In the genomic region with DNA sequence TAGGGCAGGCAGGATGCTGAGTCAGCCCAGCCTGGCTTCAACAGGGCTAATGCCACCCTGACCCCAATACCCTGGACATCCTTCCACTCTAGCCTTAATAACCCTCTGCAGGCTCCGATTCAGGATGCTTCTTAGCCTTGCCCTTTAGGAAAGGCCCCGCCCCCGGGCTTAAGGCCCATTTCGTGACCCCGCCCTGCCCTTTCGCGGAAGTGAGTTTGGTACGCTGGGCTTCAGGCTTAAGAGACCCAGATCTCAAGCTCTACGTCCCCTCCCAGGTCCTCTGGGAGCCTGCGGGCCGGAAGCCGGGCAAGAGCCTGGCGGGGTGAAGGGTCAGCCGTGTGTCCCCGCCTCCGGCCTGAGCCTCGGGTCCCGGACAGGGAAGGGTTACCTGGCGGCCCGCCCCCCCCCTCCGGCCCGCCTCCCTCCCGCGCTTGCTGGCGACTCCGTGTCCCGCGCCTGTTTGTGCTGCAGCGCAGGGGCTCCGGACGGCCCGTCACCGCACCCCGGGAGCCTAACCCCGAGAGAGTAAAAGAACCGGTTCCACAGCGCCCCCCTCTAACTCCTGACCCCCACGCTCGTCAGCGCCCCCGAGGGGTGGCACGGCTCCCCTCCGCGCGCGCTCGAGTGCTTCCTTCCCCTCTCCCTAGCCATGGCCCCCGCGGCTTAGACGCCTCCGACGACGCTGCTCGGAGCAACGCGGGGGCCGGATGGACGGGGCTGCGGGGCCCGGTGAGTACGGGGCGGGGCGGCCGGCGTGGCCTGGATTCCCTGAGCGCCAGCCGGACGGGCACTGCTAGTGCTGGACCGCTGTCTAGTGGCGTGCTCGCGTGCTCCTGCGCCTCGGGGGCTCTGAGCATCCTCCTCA, we compare ENCODE assay signal across 8 mouse cellular contexts. TPM values are rescaled to one million over a fixed set of nuclear protein-coding genes. Genes with fewer than 3 reads are reported as not detected.
DNase-seq lines count a peak whose midpoint lies in the region; ATAC-seq and TF ChIP-seq lines count a peak whose summit lies in the region.

A gene (minus strand): TSS at position 133 of the 865 bp plus-strand sequence.
A gene (plus strand): TSS at position 329 of the 865 bp plus-strand sequence.

- H3K9me3 ChIP-seq in embryonic facial prominence, embryonic 12.5 days = no peaks in the 10 kb centered on the region
- no peaks in the 10 kb centered on the region for H3K9me3 ChIP-seq in liver, embryonic 15.5 days (replicated peaks)

- TF ChIP-seq POLR2A in testis, adult 2 months (IDR thresholded peaks at IDR 0.05; ENCODE audit: control insufficient read depth, low read depth, low read length) = peak; percentile 15; the same call in 1 of the 2 replicates

- WGBS in embryonic facial prominence, embryonic 12.5 days = 1% methylated on average over 71 of the region's 74 CpGs
- under 1% methylated on average over 73 of the region's 74 CpGs for WGBS in liver, embryonic 15.5 days (ENCODE audit: insufficient replicate concordance)

- peaks cover 14% of the 10 kb centered on the region for H3K36me3 ChIP-seq in C2C12 (ENCODE audit: control insufficient read depth, insufficient read depth)
- H3K36me3 ChIP-seq in embryonic facial prominence, embryonic 12.5 days = peaks cover 30% of the 10 kb centered on the region
- H3K36me3 ChIP-seq in liver, embryonic 15.5 days (replicated peaks) = peaks cover 54% of the 10 kb centered on the region
- H3K36me3 ChIP-seq in testis, adult 2 months (ENCODE audit: control insufficient read depth, insufficient read depth, low read length) = no peaks in the 10 kb centered on the region

- DNase-seq in adrenal gland, postnatal 25 days = peak; percentile 90
- peak; percentile 95 for DNase-seq in heart, adult 8-10 months (ENCODE audit: low spot score)
- DNase-seq in kidney, adult 8-10 months = peak; percentile 91 to 94
- peak; percentile 75 for DNase-seq in neural tube, embryonic 10.5 days (ENCODE audit: extremely low spot score, low spot score)

- H3K4me2 ChIP-seq in embryonic facial prominence, embryonic 12.5 days (replicated peaks) = peak within 1 kb of the TSS; percentile 81
- H3K4me2 ChIP-seq in liver, embryonic 15.5 days = peak within 1 kb of the TSS; percentile 99

- peak within 1 kb of the TSS; percentile 73 for H3ac ChIP-seq in C2C12 (ENCODE audit: control insufficient read depth, insufficient read length, low read depth)

- ATAC-seq in embryonic facial prominence, embryonic 12.5 days (ENCODE audit: insufficient number of reproducible peaks, insufficient read depth, low FRiP score, low TSS enrichment) = peak; percentile 72
- ATAC-seq in liver, embryonic 15.5 days (ENCODE audit: insufficient read depth) = peak; percentile 74

- H3K79me2 ChIP-seq in C2C12 (ENCODE audit: control insufficient read depth, insufficient read depth) = peaks cover 19% of the 10 kb centered on the region

- peak within 1 kb of the TSS; percentile 77 for H3K27ac ChIP-seq in embryonic facial prominence, embryonic 12.5 days
- peak within 1 kb of the TSS; percentile 92 for H3K27ac ChIP-seq in liver, embryonic 15.5 days (replicated peaks)
- peak within 1 kb of the TSS; percentile 21; the same call in 1 of the 2 replicates for H3K27ac ChIP-seq in testis, adult 2 months (ENCODE audit: control insufficient read depth, insufficient read depth, low read depth, low read length)

- H3K4me3 ChIP-seq in C2C12 (ENCODE audit: insufficient read depth, poor library complexity, severe bottlenecking) = peak within 1 kb of the TSS; percentile 59
- H3K4me3 ChIP-seq in embryonic facial prominence, embryonic 12.5 days = peak within 1 kb of the TSS; percentile 70
- peak within 1 kb of the TSS; percentile 89 for H3K4me3 ChIP-seq in liver, embryonic 15.5 days (replicated peaks)
- peak within 1 kb of the TSS; percentile 76 for H3K4me3 ChIP-seq in testis, adult 2 months (ENCODE audit: control insufficient read depth, low read depth, low read length)

- peaks cover 10% of the 10 kb centered on the region for H3K79me3 ChIP-seq in C2C12 (ENCODE audit: low read depth)

- peak within 1 kb of the TSS; percentile 88 for H3K9ac ChIP-seq in embryonic facial prominence, embryonic 12.5 days
- peak within 1 kb of the TSS; percentile 86 for H3K9ac ChIP-seq in liver, embryonic 15.5 days

- peaks cover 9% of the 10 kb centered on the region; the same call in 1 of the 2 replicates for H3K4me1 ChIP-seq in embryonic facial prominence, embryonic 12.5 days
- H3K4me1 ChIP-seq in liver, embryonic 15.5 days (replicated peaks) = peaks cover 58% of the 10 kb centered on the region
- peaks cover 15% of the 10 kb centered on the region for H3K4me1 ChIP-seq in testis, adult 2 months (ENCODE audit: control insufficient read depth, insufficient read depth, low read length)

- peak; percentile 66 for TF ChIP-seq CTCF in C2C12 (IDR thresholded peaks at IDR 0.05; ENCODE audit: control insufficient read depth, insufficient read depth, insufficient read length)
- no peak for TF ChIP-seq CTCF in testis, adult 2 months (IDR thresholded peaks at IDR 0.05; ENCODE audit: control insufficient read depth, insufficient read depth, insufficient replicate concordance, low read depth, low read length)

- no peaks in the 10 kb centered on the region for H3K27me3 ChIP-seq in C2C12 (ENCODE audit: control insufficient read depth, insufficient read depth, insufficient read length)
- H3K27me3 ChIP-seq in embryonic facial prominence, embryonic 12.5 days = no peaks in the 10 kb centered on the region
- H3K27me3 ChIP-seq in liver, embryonic 15.5 days = no peaks in the 10 kb centered on the region
- no peaks in the 10 kb centered on the region for H3K27me3 ChIP-seq in testis, adult 2 months (ENCODE audit: control insufficient read depth, insufficient read depth, low read length)

TF ChIP-seq in C2C12, 6 proteins besides CTCF, POLR2A, EP300 and RAD21:
- no peak for TF ChIP-seq MYOD1 (IDR thresholded peaks at IDR 0.05; ENCODE audit: control insufficient read depth, insufficient read length, low read depth)
- no peak for TF ChIP-seq MAX (IDR thresholded peaks at IDR 0.05)
- no peak for TF ChIP-seq MYOG (IDR thresholded peaks at IDR 0.05; ENCODE audit: control insufficient read depth, extremely low read depth, insufficient read length)
- no peak for TF ChIP-seq CEBPB (IDR thresholded peaks at IDR 0.05; ENCODE audit: low read depth)
- no peak for TF ChIP-seq USF1 (IDR thresholded peaks at IDR 0.05; ENCODE audit: low read depth)
- TF ChIP-seq FOSL1 (IDR thresholded peaks at IDR 0.05; ENCODE audit: insufficient read depth, low read length, poor library complexity, severe bottlenecking) = no peak

RNA-seq across cellular contexts. Expression of the first gene that starts in this region (rescaled TPM):
- polyA plus RNA-seq in C2C12 (2012; fragmentation: generic; extraction: Trizol) = 10.4 TPM
- 33.4 and 33.8 TPM in 2 replicates for total RNA-seq in adrenal gland, postnatal 25 days (2021)
- polyA plus RNA-seq in embryonic facial prominence, embryonic 12.5 days (2016; fragmentation: Nextera tagmentation; extraction: Ambion mirVana) = 2.7 and 3.0 TPM in 2 replicates
- 10 to 100 TPM; 22.0 to 37.5 (median 28.1) TPM for total RNA-seq in heart, adult 8-10 months (2022)
- polyA plus RNA-seq in liver, embryonic 15.5 days (2015; fragmentation: Nextera tagmentation; extraction: Ambion mirVana) = 2.8 TPM in 2 replicates
- 11.6 and 13.7 TPM in 2 replicates for polyA plus RNA-seq in testis, adult 2 months (2012; rRNA removed)

RNA-seq across cellular contexts. Expression of the second gene that starts in this region (rescaled TPM):
- polyA plus RNA-seq in C2C12 (2012; fragmentation: generic; extraction: Trizol) = 28.7 TPM
- total RNA-seq in adrenal gland, postnatal 25 days (2021) = 57.2 and 67.5 TPM in 2 replicates
- polyA plus RNA-seq in embryonic facial prominence, embryonic 12.5 days (2016; fragmentation: Nextera tagmentation; extraction: Ambion mirVana) = 29.0 and 29.7 TPM in 2 replicates
- total RNA-seq in heart, adult 8-10 months (2022) = 1 to 10 TPM; 7.2 to 9.1 (median 7.5) TPM
- 13.1 and 14.6 TPM in 2 replicates for polyA plus RNA-seq in liver, embryonic 15.5 days (2015; fragmentation: Nextera tagmentation; extraction: Ambion mirVana)
- polyA plus RNA-seq in testis, adult 2 months (2012; rRNA removed) = 4.9 and 5.7 TPM in 2 replicates

Comparison
In these comparisons a context has a peak if more than half of its experiments do, and no peak if none do; other contexts are left out.
1. Peak in every context shown above with its lines: DNase-seq, ATAC-seq, H3K4me3 ChIP-seq and H3K27ac ChIP-seq.
2. H3K27ac ChIP-seq: peak in every context shown above with its lines; median percentile 92 in liver, embryonic 15.5 days; 77 in embryonic facial prominence, embryonic 12.5 days; 21 in testis, adult 2 months.